Mouse (Mus musculus) limb, embryonic 13.5 days (tissue): ENCODE results near the gene Itpripl2. TPM values are rescaled to one million over a fixed set of nuclear protein-coding genes. Genes with fewer than 3 reads are reported as not detected.

Experiments
- ATAC-seq: fragments of 200-750 bp; cut with Nextera tagmentation; 2 replicates; pipeline ENCODE4 v1.8.0; 2017; ENCODE audit warnings: low read depth, moderate number of reproducible peaks, moderate TSS enrichment; ENCODE audit not compliant: low FRiP score
- H3K27ac ChIP-seq: fragments of 300-500 bp; sonication (generic); 2 replicates; pipeline ENCODE4 v1.5.1; 2015; ENCODE audit warnings: inconsistent platforms, mild to moderate bottlenecking, moderate library complexity
- H3K27me3 ChIP-seq: fragments of 300-500 bp; sonication (generic); 2 replicates; pipeline ENCODE4 v1.6.1; 2015; ENCODE audit warnings: mild to moderate bottlenecking, inconsistent platforms
- H3K36me3 ChIP-seq: fragments of 300-500 bp; sonication (generic); 2 replicates; pipeline ENCODE4 v1.6.1; 2015; ENCODE audit warnings: inconsistent platforms, mild to moderate bottlenecking, moderate library complexity
- H3K4me1 ChIP-seq: fragments of 300-500 bp; sonication (generic); 2 replicates; pipeline ENCODE4 v1.6.1; 2015; ENCODE audit warnings: inconsistent platforms
- H3K4me2 ChIP-seq: fragments of 300-500 bp; sonication (generic); replicated peaks from 2 replicates; pipeline ENCODE4 v1.6.1; 2015; ENCODE audit warnings: inconsistent platforms, mild to moderate bottlenecking, moderate library complexity
- H3K4me3 ChIP-seq: fragments of 300-500 bp; sonication (generic); 2 replicates; pipeline ENCODE4 v1.5.1; 2015; ENCODE audit warnings: moderate library complexity, mild to moderate bottlenecking, inconsistent platforms
- H3K9ac ChIP-seq: fragments of 300-500 bp; sonication (generic); 2 replicates; pipeline ENCODE4 v1.6.1; 2015; ENCODE audit warnings: mild to moderate bottlenecking, inconsistent platforms
- H3K9me3 ChIP-seq: fragments of 300-500 bp; sonication (generic); 2 replicates; pipeline ENCODE4 v1.6.1; 2016; ENCODE audit warnings: inconsistent platforms
- WGBS: fragments of 180-500 bp; shearing (Covaris S2); methylation state at CpG from one replicate; pipeline ENCODE4 v1.1.7; 2015; 5-methylcytosine and 5-hydroxymethylcytosine counted together
- polyA plus RNA-seq: library from polyadenylated mRNA; unstranded; fragments of >200 nt; fragmentation: Nextera tagmentation; extraction: Ambion mirVana; gene quantifications from 2 replicates; pipeline ENCODE4 v1.2.1, GENCODE M21; 2015

Gene Itpripl2
- polyA plus RNA-seq, 1 experiment from 2014 or later = 6.4 TPM

DNA sequence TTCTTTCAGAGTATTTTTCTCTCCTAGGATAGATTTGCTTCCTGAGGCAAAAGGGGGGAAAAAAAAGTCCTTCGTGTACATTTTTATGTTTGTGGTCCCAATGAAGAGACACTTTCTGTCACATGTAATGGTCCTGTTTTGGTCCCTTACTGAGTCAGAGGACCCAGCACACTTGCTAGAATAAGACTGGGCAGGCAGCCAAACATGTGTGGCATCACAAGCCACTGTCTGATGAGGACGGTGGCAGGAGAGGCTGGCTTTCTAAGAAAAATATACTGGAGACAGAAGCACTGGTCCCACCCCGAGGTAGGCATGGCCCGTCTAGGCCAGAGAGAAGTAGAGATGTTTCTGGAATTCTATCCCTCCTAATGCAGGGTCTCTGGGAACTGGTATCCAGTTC, 38.1 kb downstream of the Itpripl2 start:
- H3K36me3 ChIP-seq = no peaks in the 10 kb centered on the region
- no peak overlapping the region for H3K9ac ChIP-seq
- no peaks in the 10 kb centered on the region for H3K9me3 ChIP-seq
- H3K27me3 ChIP-seq = 0 out of 2 replicates have a peak, but pooled peaks cover 3% of the 10 kb centered on the region
- no peak overlapping the region for H3K27ac ChIP-seq
- ATAC-seq = no peak
- H3K4me2 ChIP-seq = no peak overlapping the region
- no peak overlapping the region for H3K4me3 ChIP-seq
- 0 out of 2 replicates have a peak, but pooled peaks cover under 1% of the 10 kb centered on the region for H3K4me1 ChIP-seq
- 64% methylated on average over 4 of the region's 4 CpGs for WGBS

DNA sequence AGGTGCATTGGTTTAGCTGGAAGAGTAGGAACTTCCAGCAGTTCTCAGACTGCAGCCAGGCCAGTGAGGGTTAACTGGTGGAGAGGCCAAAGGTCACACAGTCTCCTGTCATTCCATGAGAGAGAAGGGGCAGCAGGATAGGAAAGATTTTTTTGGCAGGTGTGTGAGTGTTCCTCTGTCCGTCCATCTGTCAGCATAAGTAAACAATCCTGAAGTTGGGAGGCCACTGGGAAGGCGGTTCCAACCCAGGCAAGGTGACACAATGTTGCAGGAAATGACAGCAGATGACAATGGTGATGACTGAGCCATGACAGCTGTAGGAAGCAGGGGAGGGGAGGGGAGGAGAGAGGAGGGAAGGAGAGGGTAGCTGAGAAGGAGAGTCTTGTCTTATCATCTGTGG, 38.8 kb downstream of the Itpripl2 start:
- no peaks in the 10 kb centered on the region for H3K36me3 ChIP-seq
- no peak overlapping the region for H3K9ac ChIP-seq
- H3K27me3 ChIP-seq = peaks cover 10% of the 10 kb centered on the region; the same call in 1 of the 2 replicates
- H3K4me3 ChIP-seq = no peak overlapping the region
- ATAC-seq = no peak
- H3K27ac ChIP-seq = no peak overlapping the region
- H3K4me2 ChIP-seq = no peak overlapping the region
- no peaks in the 10 kb centered on the region for H3K9me3 ChIP-seq
- H3K4me1 ChIP-seq = peaks cover 9% of the 10 kb centered on the region
- 40% methylated on average over 2 of the region's 2 CpGs for WGBS

DNA sequence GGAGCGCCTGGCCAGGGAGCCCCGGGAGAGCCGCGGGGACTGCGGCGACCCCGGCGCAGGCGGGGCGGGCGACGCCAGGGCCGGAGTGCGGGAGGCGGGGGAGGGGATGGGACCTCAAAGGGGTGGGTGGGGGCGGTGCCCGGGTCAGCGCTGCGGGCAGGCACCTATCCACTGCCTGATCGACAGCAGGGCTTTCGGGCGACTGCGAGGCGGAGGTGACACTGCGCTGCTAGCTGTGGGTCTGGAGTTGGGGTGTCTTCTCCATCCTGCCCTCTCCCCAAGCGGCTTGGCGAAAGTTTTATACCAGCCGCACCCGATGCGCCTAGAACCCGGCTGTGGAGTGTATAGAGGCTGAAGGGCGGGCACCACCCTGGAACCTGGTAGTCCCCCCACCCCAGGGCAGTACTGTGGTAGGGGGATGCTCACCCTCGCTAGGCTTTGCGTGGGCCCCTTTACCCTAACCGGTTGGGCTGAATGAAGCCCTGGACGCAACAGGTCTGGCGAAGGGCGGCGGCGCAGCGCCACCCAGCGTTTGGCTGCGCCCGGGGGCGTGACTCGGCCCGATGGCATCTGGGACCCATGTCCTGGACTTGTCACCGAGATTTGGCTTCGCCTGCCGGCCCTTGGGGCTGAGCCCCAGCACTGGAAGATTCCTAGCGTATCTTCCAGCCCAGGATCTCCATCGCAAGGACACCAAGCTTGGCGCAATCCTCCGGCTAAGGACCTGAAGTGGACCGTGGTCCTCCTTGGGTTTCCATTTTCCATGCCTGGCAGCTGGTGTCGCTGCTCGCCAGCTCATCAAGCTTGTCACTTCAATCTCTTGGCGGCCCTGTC, 43.4 kb downstream of the Itpripl2 start, which contains the start of gene Syt17:
TSS of gene Syt17 (minus strand) at position 89 of the 834 bp plus-strand sequence.
- peaks cover 49% of the 10 kb centered on the region for H3K27me3 ChIP-seq
- H3K27ac ChIP-seq = no peak within 1 kb of the TSS
- ATAC-seq = peak; percentile 66; the same call in 1 of the 2 replicates
- H3K4me1 ChIP-seq = peaks cover 25% of the 10 kb centered on the region
- peak within 1 kb of the TSS; percentile 67 for H3K4me3 ChIP-seq
- H3K9me3 ChIP-seq = no peaks in the 10 kb centered on the region
- H3K4me2 ChIP-seq = peak within 1 kb of the TSS; percentile 98
- peak within 1 kb of the TSS; percentile 73 for H3K9ac ChIP-seq
- H3K36me3 ChIP-seq = no peaks in the 10 kb centered on the region
- under 1% methylated on average over 58 of the region's 58 CpGs for WGBS

DNA sequence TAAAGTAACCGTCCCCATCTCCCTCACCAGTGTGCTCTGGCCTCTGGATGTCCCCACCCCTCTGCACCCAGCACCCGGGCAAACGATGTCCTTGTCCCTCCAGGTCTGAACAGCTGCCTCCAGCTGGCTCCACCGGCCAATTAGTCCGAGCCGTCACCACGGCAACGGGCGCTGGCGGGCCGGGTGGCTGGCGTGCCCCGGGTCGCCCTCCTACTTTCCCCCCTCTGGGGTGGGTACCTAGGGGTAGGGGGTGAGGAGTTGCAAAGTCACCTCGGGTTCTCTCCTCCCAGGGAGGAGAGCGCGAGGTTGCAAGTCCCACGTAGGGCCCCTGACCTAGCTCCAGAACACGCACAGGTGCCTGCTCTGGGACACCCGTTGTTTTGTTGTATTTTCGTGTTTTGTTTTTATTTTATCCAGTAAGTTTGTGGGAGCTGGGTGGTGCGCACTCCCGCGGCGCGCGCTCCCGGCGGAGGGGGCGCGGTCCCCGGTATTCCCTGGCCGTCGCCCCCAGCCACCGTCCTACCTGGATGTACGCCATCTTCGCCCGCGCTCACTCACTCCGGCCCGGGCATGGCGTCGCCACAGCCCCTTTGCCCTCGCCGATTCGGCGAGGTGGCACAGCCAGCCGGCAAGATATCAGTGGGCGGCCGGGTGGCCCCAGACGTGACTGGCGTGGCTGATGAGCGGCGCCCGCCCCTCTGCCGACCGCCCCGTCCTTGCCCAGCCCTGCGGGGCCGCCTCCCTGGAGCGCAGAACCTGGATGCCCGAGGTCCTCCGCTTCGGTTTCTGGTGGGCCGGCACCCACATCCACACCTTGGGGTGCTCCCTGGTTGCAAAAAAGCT, 44.3 kb downstream of the Itpripl2 start:
- peak overlapping the region; percentile 67 for H3K4me3 ChIP-seq
- ATAC-seq = peak; percentile 34
- peaks cover 54% of the 10 kb centered on the region for H3K27me3 ChIP-seq
- no peak overlapping the region for H3K27ac ChIP-seq
- H3K9me3 ChIP-seq = no peaks in the 10 kb centered on the region
- no peaks in the 10 kb centered on the region for H3K36me3 ChIP-seq
- peak overlapping the region; percentile 98 for H3K4me2 ChIP-seq
- peak overlapping the region; percentile 73 for H3K9ac ChIP-seq
- peaks cover 25% of the 10 kb centered on the region for H3K4me1 ChIP-seq
- WGBS = under 1% methylated on average over 65 of the region's 65 CpGs

DNA sequence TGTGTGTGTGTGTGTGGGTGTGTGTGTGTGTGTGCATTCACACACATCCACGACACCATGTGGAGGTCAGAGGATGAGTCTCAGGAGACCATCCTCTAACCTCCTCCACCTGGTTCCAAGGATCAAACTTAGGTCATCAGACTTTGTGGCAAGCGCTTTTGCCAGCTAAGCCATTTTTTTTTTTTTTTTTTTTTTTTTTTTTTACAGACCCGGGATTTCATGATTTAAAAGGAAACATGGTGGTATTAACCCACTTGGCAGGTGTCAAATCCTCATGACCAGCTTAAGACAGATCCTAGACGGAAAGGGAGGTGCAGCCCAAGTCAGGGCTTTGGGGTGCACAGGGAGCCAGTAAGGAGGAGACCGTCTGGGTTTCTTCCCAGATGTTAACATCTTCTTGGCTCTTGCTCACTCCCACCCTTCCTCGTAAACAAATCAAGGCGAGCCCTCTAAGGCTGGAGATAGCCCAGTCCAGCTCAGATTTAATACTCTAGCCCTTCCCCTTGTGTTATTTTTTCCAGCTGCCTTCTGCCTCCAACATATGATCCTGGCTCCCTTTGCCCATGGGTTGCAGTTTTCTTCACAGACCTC, 47.8 kb downstream of the Itpripl2 start:
- Histone ChIP-seq H3K4me1 (peaks cover 25% of the 10 kb centered on the region), H3K9me3 (no peaks in the 10 kb centered on the region), H3K36me3 (no peaks in the 10 kb centered on the region), H3K27ac (no peak overlapping the region), H3K4me2 (no peak overlapping the region), H3K9ac (no peak overlapping the region), H3K27me3 (peaks cover 51% of the 10 kb centered on the region), H3K4me3 (no peak overlapping the region)
- WGBS = 33% methylated on average over 7 of the region's 7 CpGs
- ATAC-seq = no peak

DNA sequence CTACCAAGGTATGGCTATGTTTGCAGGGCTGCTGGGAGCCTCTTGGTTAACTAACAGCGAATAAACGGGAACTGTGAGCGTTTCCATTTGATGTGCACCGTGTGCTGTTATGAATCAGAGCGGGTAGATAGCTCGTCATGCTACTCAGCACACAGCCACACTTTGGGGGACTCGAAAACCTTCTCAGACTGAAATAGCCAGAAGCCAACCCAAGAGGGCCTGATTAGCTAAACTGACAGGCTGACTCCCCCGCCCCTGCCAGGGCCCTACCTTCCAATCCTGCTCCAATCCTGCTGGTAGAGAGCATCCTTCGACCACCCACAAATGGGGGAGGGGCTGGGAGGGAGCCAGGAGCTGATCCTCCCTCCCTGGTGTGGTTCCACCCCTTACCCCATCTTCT, 48.4 kb downstream of the Itpripl2 start:
- no peak overlapping the region for H3K4me3 ChIP-seq
- H3K9me3 ChIP-seq = no peaks in the 10 kb centered on the region
- H3K4me2 ChIP-seq = peak overlapping the region; percentile 34; the same call in 1 of the 2 replicates
- H3K27me3 ChIP-seq = peaks cover 48% of the 10 kb centered on the region
- H3K27ac ChIP-seq = no peak overlapping the region
- ATAC-seq = no peak
- no peak overlapping the region for H3K9ac ChIP-seq
- no peaks in the 10 kb centered on the region for H3K36me3 ChIP-seq
- peaks cover 21% of the 10 kb centered on the region for H3K4me1 ChIP-seq
- WGBS = 4% methylated on average over 9 of the region's 9 CpGs

DNA sequence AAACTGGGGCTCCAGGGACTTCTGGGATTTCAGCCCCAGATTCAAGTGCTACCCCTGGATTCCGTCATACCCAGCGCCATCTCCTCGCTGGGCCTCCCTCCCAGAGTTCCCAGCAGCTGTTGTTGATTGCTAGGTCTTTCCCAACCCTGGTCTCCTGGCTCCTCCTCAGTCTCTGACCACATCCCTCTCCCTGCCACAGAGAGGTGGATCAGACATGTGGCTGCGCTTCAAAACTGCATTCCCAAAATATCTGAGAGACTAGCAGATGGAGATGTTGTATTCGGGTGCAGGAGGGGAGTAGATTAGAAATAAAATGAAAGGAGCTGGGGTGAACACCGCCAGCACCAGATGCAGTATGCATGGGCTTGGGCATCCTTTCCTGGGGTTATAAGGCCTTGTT, 50.2 kb downstream of the Itpripl2 start:
- peaks cover 30% of the 10 kb centered on the region for H3K27me3 ChIP-seq
- H3K4me3 ChIP-seq = no peak overlapping the region
- no peaks in the 10 kb centered on the region for H3K9me3 ChIP-seq
- ATAC-seq = no peak; the same call in 1 of the 2 replicates
- 0 out of 2 replicates have a peak, but pooled peaks cover 4% of the 10 kb centered on the region for H3K4me1 ChIP-seq
- no peak overlapping the region for H3K27ac ChIP-seq
- no peak overlapping the region for H3K4me2 ChIP-seq
- H3K9ac ChIP-seq = no peak overlapping the region
- no peaks in the 10 kb centered on the region for H3K36me3 ChIP-seq
- WGBS = 70% methylated on average over 6 of the region's 6 CpGs

DNA sequence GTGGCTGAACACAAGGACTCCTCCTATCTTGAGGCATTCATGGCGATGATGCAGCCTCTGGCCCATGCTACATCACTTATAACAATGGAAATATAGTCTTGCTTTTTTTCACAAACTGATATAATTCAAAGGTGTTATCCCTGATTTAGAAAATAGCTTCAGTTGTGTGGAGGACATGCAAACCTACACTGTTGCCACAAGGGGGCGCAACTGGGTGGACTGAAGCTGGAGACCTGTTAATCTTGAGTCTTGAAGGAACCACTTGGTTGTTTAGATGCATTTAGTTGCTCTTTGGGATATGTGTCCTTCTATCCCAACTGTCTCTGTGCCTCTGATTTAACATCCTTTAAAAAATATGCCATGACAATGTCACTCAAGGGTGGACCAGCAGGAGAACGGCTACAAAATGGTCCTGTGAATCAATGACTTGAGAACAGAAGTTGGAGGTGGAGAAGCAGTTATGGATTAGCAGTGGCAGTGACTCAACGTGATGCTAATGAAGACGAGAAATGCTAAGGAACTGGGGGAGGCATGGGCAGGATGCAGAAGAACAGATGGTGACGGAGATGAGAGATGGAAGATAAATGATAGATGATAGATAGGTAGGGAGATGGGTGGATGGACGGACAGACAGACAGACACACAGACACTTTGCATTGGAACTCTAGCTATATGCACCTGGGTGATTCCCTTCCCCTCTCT, 54.5 kb downstream of the Itpripl2 start:
- Histone ChIP-seq H3K4me3 (no peak overlapping the region), H3K27me3 (no peaks in the 10 kb centered on the region), H3K36me3 (no peaks in the 10 kb centered on the region), H3K4me1 (no peaks in the 10 kb centered on the region), H3K27ac (no peak overlapping the region), H3K9ac (no peak overlapping the region), H3K4me2 (no peak overlapping the region), H3K9me3 (no peaks in the 10 kb centered on the region)
- no peak for ATAC-seq
- WGBS = 55% methylated on average over 7 of the region's 7 CpGs

Other genes starting within 250 kb of the Itpripl2 start
- 20.8 and 21.2 TPM in 2 replicates for gene Smg1, start 248.3 kb downstream of the Itpripl2 start, polyA plus RNA-seq
- 1.8 and 2.2 TPM in 2 replicates for gene Syt17, start 43.8 kb downstream of the Itpripl2 start, polyA plus RNA-seq
- gene Coq7, start 41.4 kb upstream of the Itpripl2 start, polyA plus RNA-seq = 86.3 and 96.7 TPM in 2 replicates
- 3.6 TPM in 2 replicates for gene Tmc7, start 92.8 kb upstream of the Itpripl2 start, polyA plus RNA-seq
- gene Tmc5, start 105.3 kb upstream of the Itpripl2 start, polyA plus RNA-seq = 0.08 and 0.10 TPM in 2 replicates
- gene Gde1, start 213.8 kb upstream of the Itpripl2 start, polyA plus RNA-seq = 78.1 and 80.4 TPM in 2 replicates
- 21.4 and 23.6 TPM in 2 replicates for gene Ccp110, start 220.6 kb upstream of the Itpripl2 start, polyA plus RNA-seq
- gene Vps35l, start 248.3 kb upstream of the Itpripl2 start, polyA plus RNA-seq = 66.7 and 67.5 TPM in 2 replicates